Mouse (Mus musculus) spleen, adult 2 months (tissue): ENCODE data around the gene Gm19965. TPM values are rescaled to one million over a fixed set of nuclear protein-coding genes. Genes with fewer than 3 reads are reported as not detected.

Experiments used
- DNase-seq, 2 experiments: peaks; one replicate each; pipeline versions ENCODE4 v3.0.0 to v3.0.0-alpha.2; 2012 to 2021; ENCODE audit warnings: low spot score in 2 of 2, low read depth in 1 of 2
- H3K27ac ChIP-seq: fragments of 200-500 bp; 2 replicates; pipeline ENCODE4 v1.5.1; 2012; ENCODE audit warnings: low read length, inconsistent platforms; ENCODE audit not compliant: insufficient read depth
- H3K27me3 ChIP-seq: fragments of 200-500 bp; 2 replicates; pipeline ENCODE4 v1.6.1; 2012; ENCODE audit warnings: mild to moderate bottlenecking, moderate library complexity, low read length, inconsistent platforms; ENCODE audit not compliant: control insufficient read depth, insufficient read depth
- H3K36me3 ChIP-seq: fragments of 200-500 bp; 2 replicates; pipeline ENCODE4 v1.6.1; 2012; ENCODE audit warnings: mild to moderate bottlenecking, low read length, inconsistent platforms; ENCODE audit not compliant: control insufficient read depth, insufficient read depth
- H3K4me1 ChIP-seq: fragments of 200-500 bp; 2 replicates; pipeline ENCODE4 v1.6.1; 2011; ENCODE audit warnings: inconsistent platforms; ENCODE audit not compliant: control insufficient read depth, insufficient read depth, insufficient read length
- H3K4me3 ChIP-seq: fragments of 200-500 bp; 2 replicates; pipeline ENCODE4 v1.5.1; 2011; ENCODE audit warnings: mild to moderate bottlenecking, inconsistent platforms; ENCODE audit not compliant: insufficient read depth, insufficient read length; ENCODE audit errors: extremely low read depth
- CTCF ChIP-seq: fragments of 200-500 bp; IDR thresholded peaks from 2 replicates; pipeline ENCODE4 v1.5.1; 2011; ENCODE audit warnings: mild to moderate bottlenecking, inconsistent platforms; ENCODE audit not compliant: insufficient read depth, insufficient read length, insufficient replicate concordance; ENCODE audit errors: extremely low read depth
- POLR2A ChIP-seq: fragments of 200-500 bp; IDR thresholded peaks from 2 replicates; pipeline ENCODE4 v1.6.1; 2011; ENCODE audit warnings: low read depth, low read length, inconsistent platforms
- WGBS: fragments of 180-500 bp; shearing (Covaris S2); methylation state at CpG from one replicate; pipeline ENCODE4 v1.1.7; 2018; 5-methylcytosine and 5-hydroxymethylcytosine counted together
- polyA plus RNA-seq: library from polyadenylated mRNA; depleted of rRNA; stranded (reverse); fragments of >200 nt; gene quantifications from 2 replicates; pipeline ENCODE4 v1.2.3, GENCODE M21; 2012; rRNA removed

Gm19965 gene
- polyA plus RNA-seq: not detected in 2 replicates

- WGBS: 75% methylated on average over 3 of the region's 3 CpGs
- Histone ChIP-seq H3K4me1 (no peaks in the 10 kb centered on the region), H3K27ac (no peak within 1 kb of the TSS), H3K27me3 (no peaks in the 10 kb centered on the region), H3K36me3 (no peaks in the 10 kb centered on the region), H3K4me3 (no peak within 1 kb of the TSS)
- DNase-seq: no peak
- TF ChIP-seq CTCF (no peak), POLR2A (no peak)
These were observed at the start of gene Gm19965 for GRCm38 (mm10) chr1:116802683-116803082. Gene Gm19965, plus strand, starts transcription at chr1:116802983.

GRCm38 (mm10) chr1:116782471-116782989 is 20.3 kb upstream of the Gm19965 start:
- DNase-seq: no peak
- Histone ChIP-seq H3K27ac (no peak overlapping the region), H3K36me3 (no peaks in the 10 kb centered on the region), H3K27me3 (no peaks in the 10 kb centered on the region), H3K4me3 (no peak overlapping the region), H3K4me1 (no peaks in the 10 kb centered on the region)
- TF ChIP-seq POLR2A: no peak
- TF ChIP-seq CTCF: no peak
- WGBS: 90% methylated on average over 8 of the region's 8 CpGs
